Mouse (Mus musculus) cerebellum, adult 11 months (tissue): ENCODE measurements at regions not wholly inside any gene's neighbourhood (a gene's known extent, or its start where the extent isn't known, plus 50 kb on each side); places are given as distances from the start of the nearest gene placed in this dataset.
"Not testable (repeated sequence)": the region's sequence is repeated elsewhere in the genome, so short reads cannot be mapped to it uniquely, and the experiment has no call there.

Source experiments
- DNase-seq: peaks from one replicate; pipeline ENCODE4 v3.0.0; 2022

- not testable (repeated sequence) for DNase-seq
Observed at GRCm38 (mm10) chr8:20812164-20812872, 80.2 kb upstream of the Defb33 start.

GRCm38 (mm10) chr8:20813493-20813892, 79.0 kb upstream of the Defb33 start:
- DNase-seq: not testable (repeated sequence)

GRCm38 (mm10) chr8:20822434-20822833, 70.0 kb upstream of the Defb33 start:
- DNase-seq: peak; percentile 23

GRCm38 (mm10) chr8:20823219-20823618, 69.2 kb upstream of the Defb33 start:
- DNase-seq: not testable (repeated sequence)

GRCm38 (mm10) chr8:20839481-20839880, 53.0 kb upstream of the Defb33 start:
- not testable (repeated sequence) for DNase-seq
